Mouse (Mus musculus) lung, embryonic 14.5 days (tissue): ENCODE measurements around the gene Slc7a1. TPM values are rescaled to one million over a fixed set of nuclear protein-coding genes. Genes with fewer than 3 reads are reported as not detected.

Source experiments
- ATAC-seq: fragments of 200-750 bp; cut with Nextera tagmentation; 2 replicates; pipeline ENCODE4 v1.8.0; 2017; ENCODE audit warnings: mild to moderate bottlenecking, moderate TSS enrichment, moderate library complexity; ENCODE audit not compliant: insufficient read depth
- DNase-seq: peaks from one replicate; pipeline ENCODE4 v3.0.0-alpha.2; 2015
- H3K27ac ChIP-seq: fragments of 300-500 bp; sonication (generic); 2 replicates; pipeline ENCODE4 v1.5.1; 2014; ENCODE audit warnings: low read depth, mild to moderate bottlenecking, moderate library complexity
- H3K27me3 ChIP-seq: fragments of 300-500 bp; sonication (generic); 2 replicates; pipeline ENCODE4 v1.6.1; 2014; ENCODE audit warnings: low read length, control low read depth; ENCODE audit not compliant: insufficient read depth
- H3K36me3 ChIP-seq: fragments of 300-500 bp; sonication (generic); 2 replicates; pipeline ENCODE4 v1.6.1; 2014; ENCODE audit warnings: control low read depth; ENCODE audit not compliant: insufficient read depth
- H3K4me1 ChIP-seq: fragments of 300-500 bp; sonication (generic); 2 replicates; pipeline ENCODE4 v1.6.1; 2014; ENCODE audit warnings: antibody characterized with exemption, control low read depth; ENCODE audit not compliant: insufficient read depth
- H3K4me2 ChIP-seq: fragments of 300-500 bp; sonication (generic); 2 replicates; pipeline ENCODE4 v1.6.1; 2014; ENCODE audit warnings: mild to moderate bottlenecking
- H3K4me3 ChIP-seq: fragments of 300-500 bp; sonication (generic); 2 replicates; pipeline ENCODE4 v1.5.1; 2014; ENCODE audit warnings: low read depth, low read length
- H3K9ac ChIP-seq: fragments of 300-500 bp; sonication (generic); 2 replicates; pipeline ENCODE4 v1.6.1; 2014
- H3K9me3 ChIP-seq: fragments of 300-500 bp; sonication (generic); 2 replicates; pipeline ENCODE4 v1.6.1; 2016; ENCODE audit warnings: low read depth, low read length, control low read depth
- CTCF ChIP-seq: IDR thresholded peaks from 2 replicates; pipeline ENCODE4 v1.5.1; 2016; ENCODE audit warnings: antibody characterized with exemption, low read depth
- WGBS: fragments of 180-500 bp; shearing (Covaris S2); extraction: QIAGEN DNeasy Blood & Tissue Kit; methylation state at CpG from one replicate; pipeline ENCODE4 v1.1.7; 2014; 5-methylcytosine and 5-hydroxymethylcytosine counted together
- polyA plus RNA-seq: library from polyadenylated mRNA; unstranded; fragments of >200 nt; fragmentation: Nextera tagmentation; extraction: Ambion mirVana; gene quantifications from 2 replicates; pipeline ENCODE4 v1.2.1, GENCODE M21; 2014

Gene Slc7a1
- polyA plus RNA-seq, 1 experiment from 2014 or later = 31.3 TPM

DNA sequence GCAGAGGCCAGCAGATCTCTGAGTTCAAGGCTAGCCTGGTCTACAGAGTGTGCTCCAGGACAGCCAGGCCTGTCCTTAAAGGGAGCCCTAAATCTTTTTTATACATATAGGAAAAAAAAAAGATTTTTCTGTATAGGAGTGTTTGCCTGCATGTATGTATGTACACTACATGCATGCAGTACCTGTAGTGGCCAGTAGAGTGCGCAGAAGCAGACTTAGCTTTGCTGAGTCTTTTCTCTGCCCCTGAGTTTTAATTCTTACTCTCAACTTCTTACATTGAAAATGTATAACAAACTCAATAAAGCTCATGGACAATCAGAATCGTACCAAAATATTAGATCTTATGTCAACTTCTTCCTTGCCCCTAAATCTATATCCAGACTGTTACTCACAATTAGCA, 7.2 kb upstream of the Slc7a1 start:
- no peaks in the 10 kb centered on the region for H3K36me3 ChIP-seq
- H3K9ac ChIP-seq = no peak overlapping the region
- H3K27me3 ChIP-seq = no peaks in the 10 kb centered on the region
- H3K4me2 ChIP-seq = no peak overlapping the region
- WGBS = 89% methylated on average over 2 of the region's 2 CpGs
- H3K4me3 ChIP-seq = no peak overlapping the region
- ATAC-seq (no peak), DNase-seq (no peak)
- peak; percentile 41 for TF ChIP-seq CTCF
- no peaks in the 10 kb centered on the region for H3K9me3 ChIP-seq
- no peaks in the 10 kb centered on the region for H3K4me1 ChIP-seq
- H3K27ac ChIP-seq = no peak overlapping the region

DNA sequence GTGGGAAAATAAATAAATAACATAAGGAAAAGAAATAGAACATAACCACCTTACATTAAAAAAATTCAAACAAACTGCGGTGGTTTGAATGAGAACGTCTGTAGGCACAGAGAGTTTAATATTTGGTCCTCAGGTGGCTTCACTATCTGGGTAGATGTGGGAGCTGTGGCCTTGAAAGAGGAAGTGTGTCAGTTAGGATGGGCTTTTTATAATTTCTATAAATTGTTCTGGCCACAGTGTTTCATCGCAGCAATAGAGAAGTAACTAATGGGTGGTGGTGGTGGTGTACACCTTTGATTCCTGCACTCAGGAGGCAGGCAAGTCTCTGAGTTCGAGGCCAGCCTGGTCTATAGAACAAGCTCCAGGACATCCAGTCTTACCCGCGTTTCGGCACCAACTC, 4.8 kb upstream of the Slc7a1 start:
- Histone ChIP-seq H3K4me1 (no peaks in the 10 kb centered on the region), H3K9ac (no peak overlapping the region), H3K36me3 (no peaks in the 10 kb centered on the region), H3K27ac (no peak overlapping the region), H3K9me3 (no peaks in the 10 kb centered on the region), H3K27me3 (no peaks in the 10 kb centered on the region), H3K4me3 (no peak overlapping the region), H3K4me2 (no peak overlapping the region)
- 91% methylated on average over 7 of the region's 7 CpGs for WGBS
- TF ChIP-seq CTCF = no peak
- no peak for DNase-seq
- no peak for ATAC-seq

DNA sequence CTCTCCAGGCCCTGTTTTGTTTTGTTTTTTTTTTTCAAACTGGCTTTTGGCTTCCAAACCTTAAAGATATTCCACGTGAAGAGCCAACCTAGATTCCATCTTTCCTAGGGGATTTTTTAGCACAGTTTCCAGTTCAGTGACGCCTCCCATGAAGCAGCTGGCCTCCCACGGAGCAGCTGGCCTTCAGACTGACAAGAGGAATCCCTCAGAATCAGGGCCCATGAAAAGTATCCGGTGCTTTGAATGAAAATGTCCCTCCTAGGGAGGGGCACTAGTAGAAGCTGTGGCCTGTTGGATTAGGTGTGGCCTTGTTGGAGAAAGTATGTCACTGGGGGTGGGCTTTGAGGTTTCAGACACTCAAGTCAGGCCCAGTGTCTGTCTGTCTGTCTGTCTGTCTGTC, 2.9 kb upstream of the Slc7a1 start:
- TF ChIP-seq CTCF = no peak
- no peak overlapping the region for H3K4me3 ChIP-seq
- no peaks in the 10 kb centered on the region; the same call in 1 of the 2 replicates for H3K4me1 ChIP-seq
- no peaks in the 10 kb centered on the region for H3K9me3 ChIP-seq
- ATAC-seq (no peak), DNase-seq (no peak)
- no peaks in the 10 kb centered on the region for H3K36me3 ChIP-seq
- WGBS = 54% methylated on average over 4 of the region's 4 CpGs
- H3K9ac ChIP-seq = no peak overlapping the region
- H3K4me2 ChIP-seq = no peak overlapping the region
- no peaks in the 10 kb centered on the region for H3K27me3 ChIP-seq
- no peak overlapping the region for H3K27ac ChIP-seq

DNA sequence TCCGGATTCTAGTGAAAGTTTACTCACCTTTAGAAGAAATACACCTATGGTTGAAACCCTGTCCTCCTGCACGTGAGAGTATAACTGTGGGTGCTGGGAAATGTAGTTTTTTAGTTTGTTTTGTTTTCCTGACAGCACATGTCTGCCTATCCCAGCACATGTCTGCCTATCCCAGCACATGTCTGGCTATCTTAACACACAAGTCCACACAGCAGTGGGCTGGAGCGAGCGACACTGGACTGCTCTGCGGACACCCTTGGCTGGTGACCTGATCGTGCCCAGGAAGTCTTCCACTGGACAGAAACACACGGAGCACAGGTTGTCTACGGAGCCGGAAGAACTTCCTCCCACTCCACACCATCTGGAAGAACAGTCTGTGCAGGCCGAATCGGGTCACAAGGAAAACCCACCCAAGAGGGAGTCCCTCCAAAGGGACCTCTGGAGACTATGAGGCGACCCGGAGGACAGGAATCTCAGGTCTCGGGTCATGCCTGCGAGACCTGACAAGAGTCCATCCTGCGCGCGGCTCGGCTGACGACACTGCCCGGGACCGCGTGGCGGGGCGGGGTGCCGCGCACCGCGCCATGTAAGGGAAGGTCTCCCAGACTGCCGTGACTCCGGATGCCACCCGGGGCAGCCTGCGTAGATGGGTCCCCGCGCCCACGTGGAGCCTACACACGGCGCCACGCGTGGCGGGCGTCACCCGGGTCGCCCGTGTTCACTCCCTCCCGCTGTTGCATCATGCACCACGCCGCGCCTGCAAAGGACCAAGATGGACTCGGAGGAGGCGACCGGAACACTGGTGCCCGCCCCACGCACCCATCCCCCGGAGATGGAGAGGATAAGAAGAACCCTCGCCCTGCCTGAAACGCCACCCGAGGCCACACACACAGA, 691 bp downstream of the Slc7a1 start:
- H3K36me3 ChIP-seq = no peaks in the 10 kb centered on the region
- peak; percentile 86 for ATAC-seq
- peak; percentile 64 for DNase-seq
- H3K9ac ChIP-seq = peak overlapping the region; percentile 84
- H3K4me2 ChIP-seq = peak overlapping the region; percentile 99
- TF ChIP-seq CTCF = no peak
- H3K27ac ChIP-seq = 0 out of 2 replicates have a peak overlapping the region, but pooled peaks have one; percentile 65
- WGBS = under 1% methylated on average over 58 of the region's 58 CpGs
- H3K4me1 ChIP-seq = no peaks in the 10 kb centered on the region; the same call in 1 of the 2 replicates
- no peaks in the 10 kb centered on the region for H3K9me3 ChIP-seq
- H3K27me3 ChIP-seq = no peaks in the 10 kb centered on the region
- peak overlapping the region; percentile 82 for H3K4me3 ChIP-seq

DNA sequence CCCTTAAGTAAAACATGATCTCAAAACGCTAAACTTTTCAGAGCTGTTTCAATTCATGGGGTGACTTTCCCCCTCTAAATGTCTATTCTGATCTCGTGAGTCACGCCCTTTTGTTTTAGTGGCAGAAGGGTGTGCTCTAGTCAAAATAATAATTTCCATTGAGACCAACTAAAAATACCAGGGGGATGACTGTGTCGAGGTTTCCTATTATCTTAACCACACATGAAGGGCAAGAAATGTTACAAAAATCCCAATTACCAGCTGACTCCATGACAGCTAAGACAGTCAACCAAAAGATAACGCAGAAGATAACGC, 1.3 kb downstream of the Slc7a1 start:
- WGBS = 40% methylated on average over 6 of the region's 6 CpGs
- Histone ChIP-seq H3K27me3 (no peaks in the 10 kb centered on the region), H3K9ac (peak overlapping the region; percentile 84; the same call in 1 of the 2 replicates), H3K27ac (no peak overlapping the region), H3K36me3 (no peaks in the 10 kb centered on the region), H3K4me1 (no peaks in the 10 kb centered on the region; the same call in 1 of the 2 replicates), H3K9me3 (no peaks in the 10 kb centered on the region), H3K4me3 (peak overlapping the region; percentile 82), H3K4me2 (peak overlapping the region; percentile 99)
- ATAC-seq = no peak
- no peak for TF ChIP-seq CTCF
- DNase-seq = no peak

DNA sequence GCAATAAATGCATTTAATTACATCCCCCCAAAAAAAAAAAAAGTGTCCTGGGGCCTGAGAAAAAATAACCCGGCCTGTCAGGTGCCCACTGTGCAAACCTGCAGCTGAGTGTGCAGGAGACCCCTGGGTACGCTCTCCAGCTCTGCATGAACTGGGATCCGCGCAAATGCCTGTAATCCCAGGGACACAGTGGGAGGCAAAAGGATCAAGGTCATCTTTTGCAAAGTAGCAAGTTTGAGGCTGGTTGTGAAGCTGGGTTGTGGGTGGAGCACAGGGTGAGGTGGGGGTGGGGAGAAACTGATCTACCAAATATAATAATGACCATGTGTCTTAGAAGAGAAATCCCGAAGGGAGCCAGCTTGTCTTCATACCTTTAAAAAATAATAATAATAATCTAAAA, 1.8 kb downstream of the Slc7a1 start:
- 70% methylated on average over 5 of the region's 5 CpGs for WGBS
- Histone ChIP-seq H3K4me3 (no peak overlapping the region; the same call in 1 of the 2 replicates), H3K9ac (no peak overlapping the region), H3K27me3 (no peaks in the 10 kb centered on the region), H3K4me2 (peak overlapping the region; percentile 99), H3K9me3 (no peaks in the 10 kb centered on the region), H3K4me1 (no peaks in the 10 kb centered on the region; the same call in 1 of the 2 replicates), H3K36me3 (no peaks in the 10 kb centered on the region), H3K27ac (no peak overlapping the region)
- no peak for ATAC-seq
- no peak for TF ChIP-seq CTCF
- DNase-seq = no peak

DNA sequence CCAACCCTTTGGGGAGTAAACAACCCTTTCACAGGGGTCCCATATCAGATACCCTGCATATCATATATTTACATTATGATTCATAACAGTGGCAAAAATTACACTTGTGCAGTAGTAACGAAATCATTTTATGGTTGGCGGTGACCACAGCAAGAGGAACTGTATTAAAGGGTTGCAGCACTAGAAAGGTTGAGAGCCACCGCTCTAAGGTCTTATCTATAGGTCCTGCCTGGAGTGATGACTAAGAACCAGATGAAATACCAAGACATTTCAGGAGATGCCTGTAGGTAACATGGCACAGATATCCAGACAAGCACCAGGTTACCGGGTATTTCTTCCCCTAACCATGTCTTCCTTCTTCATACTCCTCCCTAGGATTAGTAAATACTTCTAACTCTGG, 2.3 kb downstream of the Slc7a1 start:
- no peak for DNase-seq
- Histone ChIP-seq H3K27me3 (no peaks in the 10 kb centered on the region), H3K27ac (no peak overlapping the region), H3K9me3 (no peaks in the 10 kb centered on the region), H3K9ac (no peak overlapping the region), H3K4me1 (no peaks in the 10 kb centered on the region; the same call in 1 of the 2 replicates), H3K4me3 (no peak overlapping the region), H3K36me3 (no peaks in the 10 kb centered on the region), H3K4me2 (no peak overlapping the region; the same call in 1 of the 2 replicates)
- WGBS = 87% methylated on average over 4 of the region's 4 CpGs
- ATAC-seq = no peak
- TF ChIP-seq CTCF = no peak
